Mouse (Mus musculus) Patski (cell line): ENCODE measurements around the gene Slc44a3. TPM values are rescaled to one million over a fixed set of nuclear protein-coding genes. Genes with fewer than 3 reads are reported as not detected.

Experiments used
- ATAC-seq: fragments of 100-300 bp; one replicate; pipeline ENCODE4 v1.8.0; 2021
- CTCF ChIA-PET: fragments of 350-600 bp; sonication (Branson Sonifier 250); formaldehyde crosslinking; loops from one replicate; lab custom pipeline; 2022; ENCODE audit warnings: inconsistent platforms; lab: Charles Lee
- POLR2A ChIA-PET: fragments of 350-600 bp; sonication (Branson Sonifier 250); formaldehyde crosslinking; loops from one replicate; lab custom pipeline; 2022; ENCODE audit warnings: antibody characterized with exemption, inconsistent platforms; lab: Charles Lee
- DNase-seq: peaks from one replicate; pipeline ENCODE4 v3.0.0-alpha.2; 2011; ENCODE audit warnings: low read depth, low spot score
- H3K27me3 ChIP-seq: fragments of 371-371 bp; one replicate; pipeline ENCODE4 v1.5.1; 2021
- CTCF ChIP-seq: fragments of 100-300 bp; IDR thresholded peaks from one replicate; pipeline ENCODE4 v1.5.1; 2021
- in situ Hi-C: fragments of 300-500 bp; cut with MboI; formaldehyde crosslinking; loops from 3 replicates; pipeline ENCODE4 v1.11.1; 2018; ENCODE audit warnings: low pct_unique_long_range_greater_than_20kb, mixed read lengths
- polyA plus RNA-seq: library from polyadenylated mRNA; unstranded; gene quantifications from one replicate; pipeline ENCODE4 v1.2.3, GENCODE M21; 2021

Slc44a3 gene
- 0.24 TPM for polyA plus RNA-seq

- CTCF ChIA-PET = interaction anchor here (2.1 to 10.3 kb wide), 3 partner anchors 8 to 235 kb away, joined by 4 to 80 read pairs (median 15); no protein-coding TSS in a partner anchor
- DNase-seq (no peak), ATAC-seq (no peak)
- H3K27me3 ChIP-seq = no peaks in the 10 kb centered on the region
- POLR2A ChIA-PET = interaction anchor here (0.6 kb wide), 2 partner anchors 9 to 18 kb away, joined by 3 to 4 read pairs; no protein-coding TSS in a partner anchor
- no peak for TF ChIP-seq CTCF
- in situ Hi-C loops = no loop called here
These were observed at the start of gene Slc44a3 for GRCm38 (mm10) chr3:121532176-121532575. TSS of gene Slc44a3 (minus strand) at chr3:121532404.

- CTCF ChIA-PET = interaction anchor here (0.9 to 1.4 kb wide), 2 partner anchors 71 to 157 kb away, joined by 3 to 4 read pairs; no protein-coding TSS in a partner anchor
- TF ChIP-seq CTCF = no peak
- no peak for DNase-seq
- ATAC-seq = no peak
- in situ Hi-C loops = no loop called here
- H3K27me3 ChIP-seq = no peaks in the 10 kb centered on the region
- POLR2A ChIA-PET = no interaction called here
These were observed 47.8 kb upstream of the Slc44a3 start for GRCm38 (mm10) chr3:121579880-121580549.

DNA sequence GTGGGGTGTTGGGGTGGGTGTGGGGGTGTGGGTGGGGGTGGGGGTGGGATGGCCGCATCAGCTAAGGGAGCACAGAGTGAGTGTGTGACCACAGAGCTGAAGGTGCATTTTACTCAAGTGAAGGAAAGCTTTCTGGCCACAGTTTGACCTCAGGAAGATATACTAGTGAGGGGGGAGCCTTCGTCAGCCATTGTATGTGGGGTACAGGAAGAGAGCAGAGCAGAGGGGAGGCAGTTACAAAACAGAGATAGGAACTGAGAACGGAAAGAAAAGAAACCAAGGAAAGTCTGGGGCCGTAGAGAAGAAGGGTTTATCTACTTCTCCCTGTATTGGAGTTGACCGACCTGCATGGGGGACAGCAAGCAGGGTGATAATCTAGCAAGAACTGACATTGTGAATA is 47.2 kb upstream of the Slc44a3 start:
- ChIA-PET POLR2A (no interaction called here), CTCF (no interaction called here)
- no peak for DNase-seq
- no peaks in the 10 kb centered on the region for H3K27me3 ChIP-seq
- no peak for TF ChIP-seq CTCF
- in situ Hi-C loops = no loop called here
- ATAC-seq = no peak

DNA sequence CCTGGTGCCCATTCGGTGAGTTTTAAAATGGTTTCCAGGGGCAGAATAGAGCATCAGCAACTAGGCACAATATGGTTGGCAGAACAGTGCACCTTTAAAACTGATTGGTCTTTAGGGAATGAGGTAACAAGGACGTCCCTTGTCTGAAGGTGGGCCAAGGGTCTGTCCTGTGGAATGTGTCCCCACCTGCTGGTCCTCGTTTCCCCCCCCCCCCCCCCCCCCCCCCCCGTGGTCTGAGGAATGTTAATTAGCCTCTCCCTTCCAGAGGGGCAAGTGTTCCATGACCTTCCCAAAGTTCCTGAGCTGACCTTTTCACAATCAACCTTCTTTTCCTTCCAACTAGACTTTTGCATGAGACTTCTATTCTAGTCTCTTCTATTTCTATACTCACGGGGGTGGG is 46.5 kb upstream of the Slc44a3 start:
- DNase-seq = no peak
- no peak for ATAC-seq
- in situ Hi-C loops = no loop called here
- CTCF ChIA-PET = no interaction called here
- H3K27me3 ChIP-seq = no peaks in the 10 kb centered on the region
- TF ChIP-seq CTCF = no peak
- POLR2A ChIA-PET = interaction anchor here (0.7 kb wide), 1 partner anchor 11 kb away, joined by 3 read pairs; no protein-coding TSS in a partner anchor

- POLR2A ChIA-PET = interaction anchor here (1.2 to 1.7 kb wide), 2 partner anchors 11 to 26 kb away, joined by 4 to 6 read pairs; no protein-coding TSS in a partner anchor
- no peak for TF ChIP-seq CTCF
- no peak for ATAC-seq
- H3K27me3 ChIP-seq = no peaks in the 10 kb centered on the region
- no peak for DNase-seq
- in situ Hi-C loops = no loop called here
- CTCF ChIA-PET = interaction anchor here (1.2 to 7.0 kb wide), 5 partner anchors 11 to 159 kb away, joined by 4 to 40 read pairs (median 5); no protein-coding TSS in a partner anchor
These were observed 45.4 kb upstream of the Slc44a3 start for GRCm38 (mm10) chr3:121577641-121578040.

DNA sequence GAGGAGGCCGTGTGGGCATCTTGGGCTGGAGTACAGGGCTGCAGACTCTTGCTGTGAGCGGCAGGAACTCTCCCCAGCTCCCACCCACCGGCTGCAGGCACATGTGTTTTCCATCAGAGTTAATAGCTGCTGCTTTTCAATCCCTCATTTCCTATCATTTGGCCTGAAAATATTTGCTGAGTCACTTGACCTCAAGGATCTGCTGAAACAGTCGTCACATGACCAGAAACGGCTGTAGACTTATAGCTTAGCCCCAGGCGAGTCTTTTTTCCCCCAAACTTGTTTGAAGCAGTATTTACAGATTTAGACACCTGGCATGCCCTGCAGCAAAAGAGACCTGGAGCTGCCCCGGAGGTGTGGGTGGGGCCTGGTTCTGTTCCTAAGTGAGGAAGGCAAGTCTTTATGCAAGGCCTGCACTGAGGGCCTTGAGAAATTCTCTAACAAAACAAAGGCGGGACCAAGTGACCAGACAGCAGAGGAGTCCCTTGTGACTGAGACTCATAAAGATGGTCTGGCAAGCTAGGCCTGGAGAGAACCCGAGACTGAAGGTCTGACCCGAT is 44.9 kb upstream of the Slc44a3 start:
- in situ Hi-C loops = no loop called here
- DNase-seq = no peak
- no peaks in the 10 kb centered on the region for H3K27me3 ChIP-seq
- POLR2A ChIA-PET = interaction anchor here (0.6 to 1.7 kb wide), 6 partner anchors 10 to 157 kb away, joined by 3 to 10 read pairs (median 5); no protein-coding TSS in a partner anchor
- TF ChIP-seq CTCF = no peak
- ATAC-seq = no peak
- CTCF ChIA-PET = interaction anchor here (1.0 to 7.0 kb wide), 8 partner anchors 10 to 160 kb away, joined by 3 to 40 read pairs (median 5); no protein-coding TSS in a partner anchor

GRCm38 (mm10) chr3:121576367-121576766 is 44.2 kb upstream of the Slc44a3 start:
- no peak for TF ChIP-seq CTCF
- no peak for DNase-seq
- H3K27me3 ChIP-seq = no peaks in the 10 kb centered on the region
- in situ Hi-C loops = no loop called here
- ATAC-seq = no peak
- POLR2A ChIA-PET = interaction anchor here (0.6 to 1.7 kb wide), 9 partner anchors 10 to 273 kb away, joined by 3 to 10 read pairs (median 6); no protein-coding TSS in a partner anchor
- CTCF ChIA-PET = interaction anchor here (1.0 to 7.0 kb wide), 8 partner anchors 9 to 161 kb away, joined by 3 to 40 read pairs (median 5); no protein-coding TSS in a partner anchor

DNA sequence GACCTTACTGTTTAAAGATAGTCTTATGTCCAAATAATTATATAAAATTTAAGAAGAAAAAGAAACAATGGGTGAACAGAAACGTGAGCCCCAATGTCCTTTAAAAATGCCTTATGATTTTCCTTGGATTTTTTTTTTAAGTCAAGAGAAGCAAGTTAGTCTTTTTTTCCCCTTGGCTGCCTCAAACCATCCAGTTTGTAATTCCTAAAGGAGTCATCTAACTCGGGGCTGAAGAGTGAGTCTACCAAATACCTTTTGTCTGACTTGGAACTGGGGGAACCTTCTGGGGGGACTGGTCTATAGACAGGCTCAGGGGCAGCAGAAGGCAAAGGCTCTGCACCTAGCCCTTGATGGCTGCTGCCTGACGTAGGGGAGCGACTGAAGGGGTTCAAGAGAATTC is 42.2 kb upstream of the Slc44a3 start:
- in situ Hi-C loops = no loop called here
- CTCF ChIA-PET = interaction anchor here (1.3 to 7.0 kb wide), 9 partner anchors 9 to 163 kb away, joined by 3 to 40 read pairs (median 5); partner anchors contain the start of gene F3
- POLR2A ChIA-PET = interaction anchor here (1.4 kb wide), 1 partner anchor 14 kb away, joined by 3 read pairs; no protein-coding TSS in a partner anchor
- ATAC-seq (no peak), DNase-seq (no peak)
- TF ChIP-seq CTCF = no peak
- H3K27me3 ChIP-seq = no peaks in the 10 kb centered on the region

DNA sequence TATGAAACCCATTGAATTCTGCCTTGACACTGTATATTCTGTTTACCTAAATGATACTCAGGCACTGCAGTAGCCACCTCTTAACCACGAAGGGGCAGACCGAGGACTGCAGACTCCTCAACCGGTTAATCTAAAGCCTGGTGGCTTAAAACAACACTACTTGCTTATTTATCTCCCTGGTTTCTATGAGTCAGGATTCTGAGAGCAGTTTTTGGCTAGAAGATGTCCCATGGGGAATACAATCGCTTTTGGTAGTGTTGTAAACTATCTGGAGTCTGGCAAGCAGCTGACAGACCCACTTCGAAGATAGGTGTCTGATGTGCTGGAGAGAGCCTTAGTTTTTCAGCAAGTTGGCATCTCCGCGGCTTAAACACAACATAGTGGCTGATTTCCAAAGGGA is 41.7 kb upstream of the Slc44a3 start:
- ChIA-PET CTCF (interaction anchor here (0.9 to 7.0 kb wide), 13 partner anchors 9 to 163 kb away, joined by 3 to 40 read pairs (median 5); partner anchors contain the start of gene F3), POLR2A (interaction anchor here (1.0 to 1.4 kb wide), 2 partner anchors 13 to 159 kb away, joined by 3 read pairs; no protein-coding TSS in a partner anchor)
- ATAC-seq = peak; percentile 68
- peak; percentile 94 for DNase-seq
- in situ Hi-C loops = no loop called here
- no peaks in the 10 kb centered on the region for H3K27me3 ChIP-seq
- peak; percentile 72 for TF ChIP-seq CTCF

- ChIA-PET POLR2A (no interaction called here), CTCF (interaction anchor here (0.7 to 7.0 kb wide), 4 partner anchors 28 to 187 kb away, joined by 4 to 40 read pairs (median 4); no protein-coding TSS in a partner anchor)
- ATAC-seq (no peak), DNase-seq (no peak)
- no peak for TF ChIP-seq CTCF
- in situ Hi-C loops = no loop called here
- H3K27me3 ChIP-seq = no peaks in the 10 kb centered on the region
These were observed 39.3 kb upstream of the Slc44a3 start for GRCm38 (mm10) chr3:121571491-121571890.
